Mouse (Mus musculus): ENCODE measurements around the gene Rnase10.

DNA sequence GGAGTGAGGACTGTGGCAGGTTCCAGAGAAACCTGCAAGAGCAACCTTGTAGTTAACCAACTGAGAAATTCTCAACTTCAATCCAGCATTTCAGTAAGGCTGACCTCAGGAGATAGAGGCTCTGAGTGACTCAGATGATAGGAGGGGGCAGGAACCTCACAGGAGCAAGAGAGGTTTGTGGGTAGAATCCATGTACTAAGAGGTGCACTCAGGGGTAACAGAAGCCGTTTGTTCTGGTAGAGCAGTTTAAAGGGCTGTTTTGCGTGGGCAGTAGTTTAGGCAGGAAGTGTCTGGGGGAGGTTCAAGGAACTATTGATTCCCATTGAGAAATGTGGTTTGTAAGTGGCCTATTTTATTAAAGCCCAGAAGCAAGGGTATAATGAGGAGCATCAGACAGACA lies 26.3 kb upstream of the Rnase10 start:
- TF ChIP-seq CTCF (IDR thresholded peaks at IDR 0.05; ENCODE audit: low read depth, low read length) (no peak), POLR2A (IDR thresholded peaks at IDR 0.05; ENCODE audit: borderline replicate concordance, low read depth, low read length) (no peak)

Measured in bone marrow macrophage, adult 2 months (primary cell).